Mouse (Mus musculus) CH12F3 (cell line): Measurements from ENCODE around the gene Thada.

Source experiments
- in situ Hi-C: fragments of 300-500 bp; cut with MboI; formaldehyde crosslinking; loops from 2 replicates; pipeline ENCODE4 v1.14.3; 2020; ENCODE audit warnings: low sequenced_read_pairs

Gene Thada

DNA sequence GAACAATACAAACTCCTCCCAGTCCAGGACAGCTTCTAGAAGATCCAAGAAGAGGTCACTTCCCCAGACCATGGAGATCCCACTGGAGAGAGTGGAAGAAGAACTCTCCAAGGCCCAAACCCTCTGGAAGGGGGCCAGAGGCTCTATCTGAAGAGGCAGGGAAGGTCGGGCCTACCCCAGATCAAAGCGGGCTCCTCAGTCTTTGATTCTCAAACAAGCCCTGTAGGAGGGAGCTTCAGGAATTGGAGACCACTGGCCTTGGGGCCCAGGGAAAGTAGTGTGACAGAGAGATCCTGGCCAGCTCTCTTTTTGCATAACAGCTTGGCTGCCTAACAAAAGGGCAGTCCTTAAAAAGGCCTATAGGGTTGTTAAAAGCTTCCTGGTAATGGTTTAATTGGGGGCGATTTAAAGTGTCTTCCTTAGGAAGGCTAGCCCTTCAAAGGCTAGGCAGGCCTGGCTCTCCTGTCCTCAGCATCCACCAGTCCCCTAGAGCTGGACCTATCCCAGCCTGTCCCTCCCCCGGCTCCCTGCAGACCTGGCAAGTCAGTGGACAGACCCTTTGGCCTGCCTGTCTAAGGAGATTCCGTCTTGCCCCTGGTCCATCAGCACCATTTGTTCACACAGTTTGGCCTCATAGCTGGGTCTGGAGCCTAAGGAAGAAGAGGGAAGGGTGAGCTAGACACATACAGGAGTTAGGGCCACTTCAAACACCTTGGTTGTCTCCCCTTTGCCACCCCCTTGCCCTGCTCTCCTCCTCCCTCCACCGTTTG, 313.6 kb downstream of the Thada start:
- in situ Hi-C loops: no loop called here

DNA sequence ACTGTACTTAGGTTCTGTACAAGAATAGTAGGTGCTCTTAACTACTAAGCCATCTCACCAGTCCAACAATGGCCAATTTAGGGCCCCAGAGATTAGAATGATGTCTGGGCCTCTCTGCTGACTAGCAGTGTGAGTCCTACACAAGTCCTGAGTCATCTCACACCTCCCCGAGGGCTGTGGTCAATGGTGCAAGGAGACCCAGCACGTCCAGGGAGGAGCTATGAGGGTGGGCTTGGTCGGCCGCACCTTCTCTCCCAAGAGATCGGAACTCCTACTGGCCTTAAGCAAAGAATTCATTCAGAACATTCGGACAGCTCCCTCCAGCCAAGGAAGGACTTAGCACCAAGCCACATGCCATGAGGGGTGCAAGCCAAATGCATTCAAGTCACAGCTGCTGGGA, 314.7 kb downstream of the Thada start:
- in situ Hi-C loops: no loop called here

DNA sequence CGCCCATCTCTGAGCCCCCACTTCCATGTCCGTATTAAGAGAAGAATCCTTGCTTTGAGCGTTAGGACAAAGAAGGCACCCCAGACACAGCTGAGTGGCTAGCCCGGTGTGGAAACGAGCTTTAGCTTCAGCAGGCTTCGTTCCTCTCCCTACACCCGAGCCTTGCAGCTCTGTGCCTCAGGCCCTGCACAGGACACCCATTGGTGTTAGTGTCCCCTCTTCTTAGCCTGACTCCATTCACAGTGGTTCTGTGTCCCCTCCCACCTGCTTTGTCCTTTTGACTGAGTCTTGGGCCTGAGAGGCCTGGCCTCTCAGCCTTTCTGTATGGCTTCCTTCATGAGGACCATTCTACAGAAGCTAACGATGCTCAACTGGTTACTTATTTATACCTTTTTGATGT, 315.7 kb downstream of the Thada start:
- in situ Hi-C loops: no loop called here

DNA sequence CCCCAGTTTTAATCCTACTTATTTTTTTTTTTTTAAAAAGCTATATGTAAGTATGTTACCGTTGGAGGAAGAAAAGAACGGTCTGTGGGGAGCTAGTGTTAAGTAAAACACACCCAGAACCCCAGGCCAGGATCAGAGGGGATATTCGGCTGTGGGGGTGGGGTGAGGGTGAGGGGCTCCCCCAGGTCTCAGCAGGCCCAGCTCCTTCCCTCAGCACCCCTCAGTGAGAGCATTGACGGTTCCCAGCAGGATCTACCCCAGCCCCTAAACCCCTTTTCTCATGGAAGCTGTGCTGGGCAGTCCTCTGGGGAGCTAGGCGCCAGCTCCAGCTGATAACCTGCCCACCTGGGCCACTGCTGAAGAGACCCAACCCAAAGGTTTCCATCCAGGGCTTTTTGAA, 316.4 kb downstream of the Thada start:
- in situ Hi-C loops: no loop called here

DNA sequence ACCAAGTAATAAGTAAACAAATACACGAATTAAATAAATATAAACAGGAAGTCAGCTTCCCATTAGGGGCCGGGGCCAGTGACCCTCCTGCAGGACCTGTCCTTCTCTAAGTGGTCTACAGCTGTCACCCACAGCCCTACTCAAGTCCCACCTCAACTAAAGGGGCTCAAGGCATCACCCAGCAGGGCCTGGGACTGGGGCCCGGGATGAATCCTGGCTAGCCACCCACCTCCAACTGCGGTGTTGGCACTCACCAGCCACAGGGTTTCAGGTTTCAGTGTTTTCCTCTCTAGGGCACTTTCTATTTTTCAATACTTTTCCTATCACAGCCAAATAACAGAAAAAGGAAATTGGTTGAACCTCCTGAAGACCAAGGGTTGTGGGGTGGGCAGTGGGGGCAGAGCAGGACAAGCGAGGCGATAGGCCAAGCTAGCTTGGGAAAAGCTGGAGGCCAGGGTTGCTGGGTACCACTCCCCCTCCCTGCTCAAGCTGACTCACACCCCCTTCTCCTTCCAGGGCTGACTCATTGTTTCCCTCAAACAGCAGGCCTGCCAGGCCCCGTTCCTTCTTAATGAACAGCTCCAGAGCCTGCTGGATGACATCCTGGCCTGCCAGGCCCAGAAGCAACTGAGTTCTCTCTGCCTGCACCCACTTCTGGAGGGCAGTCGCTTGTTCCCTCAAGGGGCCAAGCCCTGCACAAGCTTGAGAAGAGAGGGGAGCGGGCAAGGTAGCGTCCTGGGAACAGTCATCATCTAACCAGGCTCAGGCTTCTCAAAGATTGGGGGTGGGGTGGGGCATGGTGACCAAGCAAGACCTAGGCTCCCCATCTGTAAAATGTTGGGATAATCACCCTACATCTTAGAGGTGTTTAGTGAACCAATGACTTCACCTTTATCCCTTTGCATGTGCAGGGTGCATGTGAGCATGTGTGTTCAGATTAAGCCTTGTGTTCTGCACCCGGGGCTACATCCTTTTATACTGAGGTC, 317.2 kb downstream of the Thada start:
- in situ Hi-C loops: no loop called here

DNA sequence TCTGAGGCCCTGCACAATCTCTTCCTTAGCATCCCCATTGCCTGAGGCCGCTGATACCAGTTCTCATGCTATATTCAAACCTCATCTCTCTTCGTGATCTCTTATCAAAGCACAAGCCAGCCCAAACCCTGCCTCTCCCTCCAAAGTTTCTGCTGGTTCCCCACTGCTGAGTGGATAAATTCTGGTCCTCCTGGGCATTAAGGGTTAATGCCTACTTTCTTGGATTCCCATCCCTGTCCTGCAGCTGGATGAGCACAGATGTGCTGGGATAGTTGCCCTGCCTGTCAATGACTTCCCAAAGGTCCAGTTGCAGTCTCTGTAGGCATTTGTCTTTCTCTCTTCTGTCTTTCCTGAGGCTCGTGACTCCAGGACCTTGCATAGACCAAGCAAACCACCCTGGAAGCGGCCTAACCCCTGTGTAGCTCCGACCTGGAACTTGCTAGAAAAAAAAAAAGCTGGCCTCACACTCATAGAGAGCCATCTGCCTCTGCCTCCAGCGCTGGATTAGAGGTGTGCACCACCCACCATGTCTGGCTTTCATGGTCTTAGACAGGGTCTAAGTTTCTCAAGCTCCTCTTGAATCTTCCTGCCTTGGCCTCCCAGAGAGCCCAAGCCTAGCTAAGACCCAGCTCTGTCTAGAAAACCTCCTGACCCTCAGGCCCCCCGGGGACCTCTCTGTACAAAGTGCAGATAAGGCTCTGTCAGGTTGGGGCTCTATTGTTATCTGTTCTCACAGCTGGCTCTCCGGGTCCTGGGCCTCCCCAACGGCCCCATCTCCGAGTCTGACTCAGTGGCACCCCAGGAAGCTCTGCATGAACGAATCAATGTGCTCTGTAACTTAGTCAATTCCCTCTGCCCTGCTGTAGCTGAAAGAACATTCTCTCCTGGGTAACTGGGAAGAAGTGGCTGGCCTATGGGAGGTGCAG, 318.6 kb downstream of the Thada start:
- in situ Hi-C loops: no loop called here

DNA sequence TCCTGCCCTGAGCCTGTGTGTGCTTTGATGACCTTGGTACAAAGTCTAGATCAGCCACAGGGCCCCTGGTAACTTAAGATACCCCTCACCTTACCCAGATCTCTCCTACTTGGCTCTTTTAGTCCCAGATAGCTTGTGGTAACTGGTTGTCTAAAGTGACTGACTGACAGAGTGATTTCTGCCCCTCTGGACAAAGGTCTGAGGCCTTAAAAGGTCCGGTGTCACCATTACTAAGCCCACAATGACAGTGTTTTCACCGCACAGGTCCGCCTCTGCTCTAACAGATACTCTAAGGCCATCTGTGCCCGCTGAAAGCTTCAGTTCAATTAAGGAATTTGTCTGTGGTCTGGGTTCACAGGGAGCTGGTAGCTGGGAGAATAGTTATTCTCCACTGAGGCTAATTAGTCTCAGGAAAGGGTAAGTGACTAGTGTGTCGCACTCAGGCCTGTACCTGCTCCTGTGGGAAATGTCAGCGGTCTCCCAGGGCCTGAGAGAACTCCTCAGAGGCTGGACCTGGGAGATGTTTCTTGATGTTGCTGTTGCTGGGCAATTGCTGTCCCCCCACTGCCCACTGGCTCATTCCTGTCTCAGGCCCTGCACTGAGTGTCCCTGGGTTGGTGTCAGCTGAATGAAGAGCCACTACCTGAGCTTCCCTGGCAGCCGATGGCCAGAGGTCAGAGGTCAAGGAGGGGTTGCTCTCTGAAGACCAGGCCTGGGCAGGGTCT, 319.4 kb downstream of the Thada start:
- in situ Hi-C loops: no loop called here

DNA sequence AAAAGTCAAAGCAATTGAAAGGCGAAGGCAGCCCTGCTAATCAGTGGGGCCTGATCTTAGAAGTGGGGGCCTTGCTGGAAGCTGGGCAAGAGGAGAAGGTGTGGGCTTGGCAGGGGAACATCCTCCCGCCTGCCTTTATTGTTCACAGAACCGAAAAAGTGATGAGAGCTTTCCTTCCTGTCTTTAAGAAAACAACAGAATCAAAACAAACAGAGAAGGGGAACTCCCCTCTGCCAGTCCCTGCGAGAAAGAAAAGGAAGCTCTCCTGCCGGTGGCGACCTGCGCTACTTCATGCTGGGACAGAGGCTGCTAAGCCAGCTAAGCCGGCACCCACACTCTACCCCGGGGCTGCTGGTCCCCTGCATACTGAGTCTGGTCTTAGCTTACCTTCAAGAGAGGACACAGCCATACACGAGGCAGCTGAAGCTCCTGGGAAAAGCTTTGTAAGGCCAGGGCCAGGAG, 320.1 kb downstream of the Thada start:
- in situ Hi-C loops: no loop called here

DNA sequence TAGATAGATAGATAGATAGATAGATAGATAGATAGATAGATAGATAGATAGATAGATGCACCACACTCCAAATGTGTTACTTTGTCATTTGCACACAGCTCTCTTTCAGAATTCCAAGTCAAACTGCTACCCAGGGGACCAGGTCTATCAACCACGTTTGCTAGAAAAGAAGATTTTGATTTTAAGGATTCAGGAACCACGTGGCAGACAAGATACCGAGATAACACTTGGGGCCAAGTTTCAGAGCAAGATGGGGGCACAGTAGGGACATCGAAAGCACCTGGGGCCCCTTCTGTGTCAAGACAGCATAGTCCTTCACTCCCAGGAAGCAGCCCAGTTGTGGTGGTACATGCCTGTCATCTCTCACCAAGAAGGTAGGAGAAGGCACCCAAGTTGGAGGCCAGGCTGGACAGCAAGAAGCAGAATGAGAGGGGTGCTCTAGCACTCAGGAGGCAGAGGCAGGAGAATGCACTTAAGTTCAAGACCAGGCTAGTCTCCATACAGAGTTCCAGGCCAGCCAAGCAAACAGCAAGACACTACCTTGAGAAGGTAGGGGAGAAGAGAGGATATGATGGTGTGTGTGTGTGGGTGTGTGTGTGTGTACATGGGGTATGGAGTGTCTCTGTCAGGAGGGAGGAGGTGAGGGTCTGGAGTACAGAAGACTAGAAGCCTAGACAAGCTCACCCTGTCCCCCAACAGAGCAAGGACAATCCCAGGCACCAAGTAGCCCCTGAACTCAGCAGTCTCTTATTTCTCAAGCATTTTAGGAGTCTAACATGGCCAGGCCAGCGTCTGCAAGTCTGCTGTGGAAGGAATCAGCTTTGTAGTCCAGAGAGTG, 321.0 kb downstream of the Thada start:
- in situ Hi-C loops: no loop called here

DNA sequence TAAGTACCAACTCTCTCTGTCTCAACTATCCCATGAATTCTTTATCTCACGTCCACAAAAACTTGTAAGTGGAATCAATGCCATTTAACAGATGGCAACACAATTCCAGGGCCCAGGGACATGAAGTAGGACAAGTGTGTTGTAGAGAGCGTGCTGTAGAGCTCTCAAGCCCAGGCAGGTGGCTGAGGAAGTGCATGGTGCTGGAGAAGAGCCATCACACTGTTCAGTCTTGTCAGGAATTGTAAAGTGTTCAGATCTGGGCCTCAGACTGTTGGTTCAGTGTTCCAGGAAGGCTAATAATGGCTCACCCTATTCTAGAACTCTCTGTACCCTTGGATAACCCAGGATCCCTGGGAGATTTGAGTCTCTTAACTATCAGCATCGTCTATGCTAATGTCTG, 321.9 kb downstream of the Thada start:
- in situ Hi-C loops: no loop called here

DNA sequence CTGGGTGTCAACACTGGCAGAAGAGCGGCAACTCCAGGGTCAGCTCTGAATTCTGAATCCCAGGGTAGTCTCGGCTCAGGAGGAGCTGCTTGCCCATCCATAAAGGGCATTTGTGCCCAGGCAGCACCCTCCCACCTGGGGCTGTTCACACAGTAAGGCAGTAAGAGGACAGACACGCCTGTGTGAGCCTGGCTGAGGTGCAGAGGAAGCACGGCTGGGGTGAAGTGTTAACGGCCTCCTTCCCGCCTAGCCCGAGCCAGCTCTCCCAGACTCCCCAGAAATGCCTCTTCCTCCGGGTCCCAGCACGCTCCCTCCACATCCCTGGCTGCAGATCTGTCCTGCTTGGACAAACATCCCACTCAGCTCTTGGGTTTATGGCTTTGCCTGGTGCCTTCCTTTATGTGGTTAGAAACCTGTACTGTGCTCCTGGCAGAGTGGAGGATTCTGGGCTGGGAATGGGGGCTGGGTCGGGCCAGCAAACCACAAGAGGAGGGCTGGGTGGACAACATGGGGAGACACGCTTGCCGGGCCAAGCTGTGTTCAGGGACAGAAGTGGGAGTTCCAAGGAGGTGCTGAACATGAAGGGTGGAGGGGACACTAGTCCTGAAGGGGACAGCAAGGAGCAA, 322.7 kb downstream of the Thada start:
- in situ Hi-C loops: no loop called here

DNA sequence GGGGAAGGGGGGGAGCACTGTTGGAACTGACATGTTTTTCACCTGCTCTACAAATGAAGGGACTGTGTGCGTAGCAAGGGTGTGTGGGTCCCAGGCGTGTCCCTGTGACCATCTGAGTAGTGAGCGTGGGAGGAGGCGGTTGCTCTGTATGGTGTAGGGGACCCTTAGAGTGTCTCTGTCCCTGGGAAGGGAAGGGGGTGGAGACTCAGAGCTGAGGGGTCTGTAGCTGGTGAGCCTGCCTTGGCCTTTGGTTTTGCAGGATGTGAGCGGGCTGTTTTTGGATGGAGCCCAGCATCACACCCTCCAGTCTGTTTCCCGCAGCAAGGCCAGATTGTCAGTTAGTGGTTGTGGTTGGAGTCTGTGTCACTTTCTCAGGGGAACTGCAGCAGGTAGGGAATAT, 324.3 kb downstream of the Thada start:
- in situ Hi-C loops: no loop called here

DNA sequence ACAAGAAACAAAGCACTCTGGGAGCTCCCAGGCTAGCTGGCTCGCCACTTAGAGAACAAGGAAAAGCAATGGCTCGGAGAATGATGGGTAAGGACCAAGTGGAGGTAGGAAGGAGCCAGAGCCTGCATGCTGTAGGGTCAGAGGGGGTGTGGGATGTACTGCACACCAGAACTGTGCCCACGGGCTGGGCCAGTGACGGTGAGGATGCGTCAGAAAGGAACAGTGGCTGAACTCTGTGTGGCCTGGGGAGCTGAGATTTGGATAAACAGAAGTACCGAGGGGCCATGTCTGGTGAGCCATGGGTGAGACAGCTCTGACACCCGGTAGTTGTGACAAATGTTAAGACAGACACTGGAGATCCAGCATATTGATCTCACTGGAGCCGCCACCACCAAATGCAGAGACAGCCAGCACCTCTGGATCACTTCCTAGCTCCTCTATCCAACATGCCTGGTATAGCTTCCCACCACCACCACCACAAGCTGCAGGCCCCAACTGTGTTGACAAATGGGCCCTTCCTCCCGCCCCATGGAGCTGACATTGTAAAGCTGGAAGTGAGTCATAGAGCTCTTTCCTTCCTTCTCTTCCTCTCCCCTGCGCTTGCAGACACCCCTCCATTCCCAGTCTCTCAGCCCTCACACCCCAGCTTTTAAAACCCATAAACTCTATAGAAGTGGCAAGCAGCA, 325.0 kb downstream of the Thada start:
- in situ Hi-C loops: no loop called here
